Mouse (Mus musculus) limb, embryonic 12.5 days (tissue): ENCODE data around the gene Cux2. TPM values are rescaled to one million over a fixed set of nuclear protein-coding genes. Genes with fewer than 3 reads are reported as not detected.

Experiments
- ATAC-seq: fragments of 200-750 bp; cut with Nextera tagmentation; 2 replicates; pipeline ENCODE4 v1.8.0; 2017; ENCODE audit warnings: low read depth, moderate TSS enrichment; ENCODE audit not compliant: insufficient number of reproducible peaks, insufficient read depth, low FRiP score, low TSS enrichment
- H3K27ac ChIP-seq: fragments of 300-500 bp; sonication (generic); 2 replicates; pipeline ENCODE4 v1.5.1; 2016; ENCODE audit warnings: mild to moderate bottlenecking, moderate library complexity
- H3K27me3 ChIP-seq: fragments of 300-500 bp; sonication (generic); 2 replicates; pipeline ENCODE4 v1.6.1; 2016; ENCODE audit warnings: mild to moderate bottlenecking, moderate library complexity
- H3K36me3 ChIP-seq: fragments of 300-500 bp; sonication (generic); 2 replicates; pipeline ENCODE4 v1.6.1; 2016; ENCODE audit warnings: mild to moderate bottlenecking, moderate library complexity
- H3K4me1 ChIP-seq: fragments of 300-500 bp; sonication (generic); replicated peaks from 2 replicates; pipeline ENCODE4 v1.6.1; 2016
- H3K4me2 ChIP-seq: fragments of 300-500 bp; sonication (generic); 2 replicates; pipeline ENCODE4 v1.6.1; 2016; ENCODE audit warnings: mild to moderate bottlenecking, moderate library complexity
- H3K4me3 ChIP-seq: fragments of 300-500 bp; sonication (generic); replicated peaks from 2 replicates; pipeline ENCODE4 v1.5.1; 2016; ENCODE audit warnings: mild to moderate bottlenecking
- H3K9ac ChIP-seq: fragments of 300-500 bp; sonication (generic); replicated peaks from 2 replicates; pipeline ENCODE4 v1.6.1; 2016; ENCODE audit warnings: mild to moderate bottlenecking, moderate library complexity
- H3K9me3 ChIP-seq: fragments of 300-500 bp; sonication (generic); 2 replicates; pipeline ENCODE4 v1.6.1; 2016; ENCODE audit warnings: mild to moderate bottlenecking, moderate library complexity
- WGBS: fragments of 180-500 bp; shearing (Covaris S2); methylation state at CpG from one replicate; pipeline ENCODE4 v1.1.7; 2016; 5-methylcytosine and 5-hydroxymethylcytosine counted together
- polyA plus RNA-seq: library from polyadenylated mRNA; unstranded; fragments of >200 nt; fragmentation: Nextera tagmentation; extraction: Ambion mirVana; gene quantifications from 2 replicates; pipeline ENCODE4 v1.2.1, GENCODE M21; 2016

Gene Cux2
- polyA plus RNA-seq, 1 experiment from 2014 or later: 5.0 TPM

DNA sequence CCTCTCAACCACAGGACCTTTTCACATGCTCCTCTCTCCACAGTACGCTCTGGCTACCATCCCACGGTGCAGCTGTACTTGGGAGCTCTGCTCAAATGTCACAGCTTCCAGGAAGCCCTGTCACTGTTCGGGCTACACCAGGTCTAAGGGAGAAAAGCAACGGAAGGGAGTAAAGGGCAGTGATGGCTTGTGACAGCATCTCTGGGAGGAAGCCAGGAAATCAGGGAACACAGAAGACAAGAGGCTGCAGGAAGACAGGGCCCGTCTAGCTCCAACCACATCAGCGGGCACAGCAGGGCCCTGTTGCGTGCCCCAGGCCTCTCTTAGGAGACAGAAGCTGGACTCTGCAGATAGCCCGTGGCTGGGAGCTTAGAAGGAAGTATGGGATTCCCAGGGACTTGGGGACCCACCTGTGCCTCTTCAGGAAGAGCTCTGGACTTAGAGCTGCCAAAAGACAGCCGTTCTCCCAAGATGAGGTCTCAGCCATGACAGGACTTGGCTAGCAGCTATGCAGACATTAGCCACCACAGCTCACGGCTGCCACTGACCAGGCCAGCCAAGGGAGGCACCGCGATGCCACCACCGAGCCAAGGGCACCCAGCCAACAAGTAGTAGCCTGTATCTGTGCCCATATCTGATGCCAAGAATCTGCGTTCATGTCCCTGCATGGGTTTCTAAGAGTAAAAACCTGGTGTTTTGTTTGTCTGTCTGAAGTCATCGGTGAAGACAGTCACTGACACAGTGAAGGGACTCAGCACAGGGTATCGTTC lies 105.7 kb downstream of the Cux2 start:
- no peak overlapping the region for H3K4me3 ChIP-seq
- no peaks in the 10 kb centered on the region for H3K36me3 ChIP-seq
- no peak overlapping the region for H3K27ac ChIP-seq
- H3K27me3 ChIP-seq: peaks cover 8% of the 10 kb centered on the region
- no peaks in the 10 kb centered on the region for H3K9me3 ChIP-seq
- H3K4me1 ChIP-seq: peaks cover 38% of the 10 kb centered on the region
- H3K4me2 ChIP-seq: no peak overlapping the region
- no peak overlapping the region for H3K9ac ChIP-seq
- no peak for ATAC-seq
- WGBS: 92% methylated on average over 16 of the region's 16 CpGs

DNA sequence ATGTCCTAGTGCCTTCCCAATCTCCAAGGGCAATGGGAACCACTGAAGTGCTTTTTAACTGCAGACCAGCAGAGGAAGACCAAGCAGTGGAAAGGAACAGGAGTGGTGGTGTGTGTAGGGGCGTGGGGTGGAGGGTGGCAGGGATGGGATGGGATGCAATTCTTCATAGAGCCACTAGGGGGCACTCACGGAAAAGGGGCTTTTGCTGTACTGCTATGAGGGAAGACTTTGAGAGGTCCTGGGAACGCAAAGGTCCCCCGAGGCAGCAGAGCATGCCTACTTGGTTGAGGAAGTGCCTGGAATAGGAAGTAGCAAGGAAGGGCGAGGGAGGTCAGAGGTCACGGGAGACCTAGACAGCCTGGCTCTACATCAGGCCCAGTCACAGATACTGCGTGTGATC lies 106.4 kb downstream of the Cux2 start:
- no peaks in the 10 kb centered on the region for H3K9me3 ChIP-seq
- H3K9ac ChIP-seq: no peak overlapping the region
- no peak overlapping the region for H3K27ac ChIP-seq
- H3K27me3 ChIP-seq: peaks cover 8% of the 10 kb centered on the region
- H3K4me3 ChIP-seq: no peak overlapping the region
- ATAC-seq: no peak
- WGBS: 57% methylated on average over 7 of the region's 7 CpGs
- H3K36me3 ChIP-seq: no peaks in the 10 kb centered on the region
- H3K4me1 ChIP-seq: peaks cover 38% of the 10 kb centered on the region
- H3K4me2 ChIP-seq: no peak overlapping the region

DNA sequence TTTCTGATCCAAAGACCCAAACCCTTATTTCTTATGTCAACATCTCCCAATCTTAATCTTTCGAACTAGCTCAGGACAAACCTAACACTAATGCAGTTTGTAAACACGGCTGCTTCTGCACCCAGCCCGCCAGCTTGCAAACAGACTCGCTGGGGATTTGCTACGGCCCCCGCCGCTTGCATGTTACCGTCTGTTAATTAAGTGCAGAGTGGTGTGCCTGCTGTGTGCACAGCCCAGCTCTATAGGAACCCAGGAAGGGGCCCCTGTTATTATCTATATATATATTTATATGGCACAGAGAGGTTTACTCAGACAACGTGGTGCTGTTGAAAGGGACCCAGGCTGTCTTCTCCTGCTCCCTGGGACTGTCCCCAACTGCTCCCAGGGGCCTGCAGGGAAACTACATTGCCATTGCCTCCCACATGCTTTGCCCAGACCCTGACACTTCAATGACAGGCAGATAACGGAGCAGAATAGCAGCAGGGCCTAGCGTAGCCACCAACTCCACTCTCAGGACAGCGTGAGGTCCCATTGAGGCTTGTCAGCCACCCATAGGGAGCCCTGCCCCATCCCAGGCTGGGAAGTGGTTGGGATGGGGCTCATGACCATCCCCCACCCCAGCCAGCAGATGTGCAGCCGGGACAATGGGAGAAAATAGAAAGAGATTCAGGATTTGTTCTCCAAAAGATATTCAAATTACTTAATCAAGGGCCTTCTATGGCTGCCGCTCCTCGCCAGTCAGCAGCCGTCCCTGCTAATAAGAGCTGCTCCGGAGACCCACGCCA lies 111.6 kb downstream of the Cux2 start:
- H3K27ac ChIP-seq: no peak overlapping the region
- no peak for ATAC-seq
- H3K9me3 ChIP-seq: no peaks in the 10 kb centered on the region
- no peak overlapping the region for H3K4me2 ChIP-seq
- WGBS: 31% methylated on average over 18 of the region's 18 CpGs
- H3K9ac ChIP-seq: no peak overlapping the region
- H3K4me1 ChIP-seq: peaks cover 62% of the 10 kb centered on the region
- H3K36me3 ChIP-seq: no peaks in the 10 kb centered on the region
- H3K4me3 ChIP-seq: no peak overlapping the region
- H3K27me3 ChIP-seq: peaks cover 8% of the 10 kb centered on the region

DNA sequence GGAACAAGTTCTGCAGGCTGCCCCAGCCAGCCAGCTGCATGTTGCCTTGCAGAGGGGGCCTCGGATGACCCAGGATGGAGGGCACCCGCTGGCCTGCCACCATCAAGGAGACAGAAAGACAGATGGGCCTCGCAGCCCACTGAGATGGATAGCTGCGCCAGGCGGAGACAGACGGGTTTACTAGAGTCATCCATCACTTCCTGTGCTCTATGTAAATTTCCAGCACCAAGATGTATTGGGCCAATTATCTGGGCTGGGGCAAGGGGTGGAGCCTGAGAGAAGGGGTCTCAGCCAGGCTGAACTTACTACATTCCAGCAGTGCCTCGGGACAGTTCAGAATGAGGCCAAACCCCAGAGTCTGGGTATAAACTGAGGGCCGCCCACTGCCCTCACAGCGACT lies 119.6 kb downstream of the Cux2 start:
- no peak overlapping the region; the same call in 1 of the 2 replicates for H3K9ac ChIP-seq
- H3K36me3 ChIP-seq: no peaks in the 10 kb centered on the region
- no peak overlapping the region for H3K4me2 ChIP-seq
- WGBS: 13% methylated on average over 9 of the region's 9 CpGs
- H3K27ac ChIP-seq: no peak overlapping the region
- peaks cover 44% of the 10 kb centered on the region for H3K27me3 ChIP-seq
- no peaks in the 10 kb centered on the region for H3K9me3 ChIP-seq
- H3K4me3 ChIP-seq: no peak overlapping the region
- peaks cover 48% of the 10 kb centered on the region for H3K4me1 ChIP-seq
- ATAC-seq: no peak

DNA sequence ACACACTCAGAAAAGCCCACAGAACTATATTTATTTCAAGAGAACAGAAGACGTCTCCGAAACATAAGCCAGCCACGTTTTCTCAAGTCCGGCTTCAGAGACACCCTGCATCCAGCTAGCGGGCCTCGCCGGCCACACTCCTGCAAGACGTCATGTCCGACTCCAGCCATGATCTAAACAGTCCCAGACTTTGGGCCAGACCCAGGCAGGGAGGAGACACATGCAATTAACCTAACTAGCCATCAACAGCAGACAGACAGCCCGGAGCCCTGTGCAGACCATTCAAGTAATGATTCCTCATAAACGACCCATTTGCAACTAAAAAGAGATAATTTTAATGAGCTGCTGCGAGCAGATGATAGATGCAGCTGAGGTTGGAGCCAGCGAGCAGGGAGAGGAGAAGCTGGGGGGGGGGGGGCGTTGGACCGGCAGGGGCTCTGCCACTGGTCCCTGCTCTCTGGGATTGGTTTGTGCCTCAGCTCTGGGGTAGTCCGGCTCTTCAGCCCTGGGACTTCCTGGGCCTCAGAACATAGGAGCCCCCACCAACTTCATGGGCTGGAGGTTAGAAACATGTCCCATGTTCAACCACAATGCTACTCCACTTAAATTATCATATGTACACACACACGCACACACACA lies 121.4 kb downstream of the Cux2 start:
- WGBS: 18% methylated on average over 16 of the region's 17 CpGs
- H3K27me3 ChIP-seq: peaks cover 62% of the 10 kb centered on the region
- no peak for ATAC-seq

DNA sequence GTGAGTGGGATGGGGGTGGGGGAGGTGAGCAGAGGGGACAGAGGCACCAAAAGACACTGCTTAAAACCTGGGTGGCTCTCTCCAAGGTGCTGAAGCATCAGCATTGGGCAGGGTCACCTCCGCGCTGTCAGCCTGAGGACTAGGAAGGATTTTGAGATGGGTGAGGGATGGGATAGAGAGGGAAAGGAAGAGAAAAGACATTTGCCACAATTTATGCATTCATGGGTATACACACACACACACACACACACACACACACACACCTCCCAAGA lies 123.4 kb downstream of the Cux2 start:
- 0% methylated on average over 2 of the region's 2 CpGs for WGBS
- Histone ChIP-seq H3K27me3 (peaks cover 77% of the 10 kb centered on the region), H3K4me3 (no peak overlapping the region), H3K4me1 (peaks cover 31% of the 10 kb centered on the region), H3K9me3 (no peaks in the 10 kb centered on the region), H3K4me2 (no peak overlapping the region), H3K9ac (no peak overlapping the region), H3K27ac (no peak overlapping the region), H3K36me3 (no peaks in the 10 kb centered on the region)
- no peak for ATAC-seq

More for the DNA sequence above, 121.4 kb downstream of the Cux2 start:
- Histone ChIP-seq H3K9ac (no peak overlapping the region), H3K4me3 (no peak overlapping the region), H3K4me2 (no peak overlapping the region), H3K27ac (no peak overlapping the region), H3K9me3 (no peaks in the 10 kb centered on the region), H3K4me1 (peaks cover 42% of the 10 kb centered on the region), H3K36me3 (no peaks in the 10 kb centered on the region)

DNA sequence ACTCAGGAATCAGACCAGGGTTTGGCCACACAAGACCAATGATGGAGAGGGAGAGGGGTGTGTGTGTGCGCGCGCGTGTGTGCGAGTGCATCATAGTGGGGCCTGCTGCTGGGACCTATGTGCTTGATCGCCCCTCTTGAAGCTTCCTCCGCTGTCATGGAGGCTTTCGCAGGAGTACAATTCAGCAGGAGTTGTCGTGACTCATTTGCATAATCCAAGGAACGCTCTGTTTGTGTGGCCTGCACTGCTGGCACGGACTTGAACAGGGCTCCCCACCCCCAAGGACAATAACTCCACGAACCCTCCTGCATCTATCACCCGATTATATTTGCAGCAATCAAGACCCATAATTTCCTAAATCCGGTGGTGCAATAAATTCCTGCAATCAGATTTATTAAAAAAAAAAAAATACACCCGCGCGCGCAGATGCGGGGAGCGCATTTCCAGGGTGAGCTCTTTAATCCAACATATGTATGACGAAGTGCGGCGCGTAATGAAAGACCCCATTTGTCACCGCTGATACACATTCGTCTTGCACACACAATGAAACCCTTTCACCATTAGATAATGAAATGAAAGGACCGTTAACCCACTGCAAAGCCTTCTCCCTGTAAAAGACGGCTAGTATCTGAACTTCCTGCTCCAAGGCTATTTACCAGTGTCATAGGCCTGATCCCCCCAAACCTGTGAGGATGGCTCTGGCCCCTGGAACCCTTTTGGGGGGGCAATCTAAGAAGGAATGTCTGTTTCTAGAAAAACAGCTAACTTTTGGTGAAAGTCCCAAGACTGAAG lies 124.0 kb downstream of the Cux2 start:
- H3K36me3 ChIP-seq: no peaks in the 10 kb centered on the region
- peaks cover 31% of the 10 kb centered on the region for H3K4me1 ChIP-seq
- no peak overlapping the region for H3K27ac ChIP-seq
- H3K9ac ChIP-seq: no peak overlapping the region
- no peaks in the 10 kb centered on the region for H3K9me3 ChIP-seq
- H3K27me3 ChIP-seq: peaks cover 77% of the 10 kb centered on the region
- WGBS: 38% methylated on average over 28 of the region's 28 CpGs
- no peak overlapping the region for H3K4me2 ChIP-seq
- no peak for ATAC-seq
- no peak overlapping the region for H3K4me3 ChIP-seq

DNA sequence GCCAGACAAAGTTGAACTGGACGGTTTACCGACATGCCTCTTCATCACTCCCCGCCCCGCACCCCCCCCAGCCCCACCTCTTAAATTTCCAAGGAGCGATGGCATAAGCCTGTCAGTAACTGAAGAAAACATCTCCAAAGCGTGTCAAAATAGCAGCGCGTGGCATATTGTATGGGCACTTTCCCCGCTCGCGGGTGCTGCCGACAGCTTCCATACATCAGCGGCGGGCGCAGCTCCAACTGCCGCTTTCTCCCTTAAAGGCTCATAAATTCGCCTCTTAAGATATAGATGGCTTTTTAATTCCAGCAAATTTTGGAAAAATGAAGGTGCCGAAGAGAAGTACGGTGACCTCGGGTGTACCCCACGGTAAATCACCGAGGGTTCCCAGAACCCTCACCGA lies 124.6 kb downstream of the Cux2 start:
- Histone ChIP-seq H3K4me3 (no peak overlapping the region), H3K27ac (no peak overlapping the region), H3K4me2 (no peak overlapping the region), H3K9ac (no peak overlapping the region), H3K27me3 (peaks cover 74% of the 10 kb centered on the region), H3K9me3 (no peaks in the 10 kb centered on the region), H3K36me3 (no peaks in the 10 kb centered on the region), H3K4me1 (peaks cover 29% of the 10 kb centered on the region)
- no peak for ATAC-seq
- WGBS: 27% methylated on average over 23 of the region's 23 CpGs

DNA sequence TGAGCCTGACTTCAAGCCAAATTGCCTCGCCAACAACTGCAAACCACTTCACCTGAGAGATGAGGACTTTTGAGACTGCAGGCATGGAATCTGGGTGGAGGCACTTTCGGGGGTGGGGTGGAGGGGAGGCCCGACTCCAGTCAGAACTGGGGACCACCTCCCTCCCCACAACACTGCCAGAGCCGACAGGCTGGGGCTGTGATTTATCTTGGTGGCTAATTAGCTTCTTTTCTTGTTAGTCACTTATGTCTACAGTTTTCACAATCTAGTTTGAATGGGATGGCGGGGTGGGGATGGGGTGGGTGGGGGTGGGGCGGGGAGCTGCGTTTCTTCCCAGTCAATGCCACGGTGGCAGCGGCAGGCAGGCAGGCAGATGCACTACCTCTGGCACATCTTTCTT lies 125.5 kb downstream of the Cux2 start:
- Histone ChIP-seq H3K9me3 (no peaks in the 10 kb centered on the region), H3K4me1 (peaks cover 25% of the 10 kb centered on the region), H3K27ac (no peak overlapping the region), H3K9ac (no peak overlapping the region), H3K27me3 (peaks cover 74% of the 10 kb centered on the region), H3K4me3 (no peak overlapping the region), H3K4me2 (no peak overlapping the region), H3K36me3 (no peaks in the 10 kb centered on the region)
- 11% methylated on average over 9 of the region's 9 CpGs for WGBS
- ATAC-seq: no peak

DNA sequence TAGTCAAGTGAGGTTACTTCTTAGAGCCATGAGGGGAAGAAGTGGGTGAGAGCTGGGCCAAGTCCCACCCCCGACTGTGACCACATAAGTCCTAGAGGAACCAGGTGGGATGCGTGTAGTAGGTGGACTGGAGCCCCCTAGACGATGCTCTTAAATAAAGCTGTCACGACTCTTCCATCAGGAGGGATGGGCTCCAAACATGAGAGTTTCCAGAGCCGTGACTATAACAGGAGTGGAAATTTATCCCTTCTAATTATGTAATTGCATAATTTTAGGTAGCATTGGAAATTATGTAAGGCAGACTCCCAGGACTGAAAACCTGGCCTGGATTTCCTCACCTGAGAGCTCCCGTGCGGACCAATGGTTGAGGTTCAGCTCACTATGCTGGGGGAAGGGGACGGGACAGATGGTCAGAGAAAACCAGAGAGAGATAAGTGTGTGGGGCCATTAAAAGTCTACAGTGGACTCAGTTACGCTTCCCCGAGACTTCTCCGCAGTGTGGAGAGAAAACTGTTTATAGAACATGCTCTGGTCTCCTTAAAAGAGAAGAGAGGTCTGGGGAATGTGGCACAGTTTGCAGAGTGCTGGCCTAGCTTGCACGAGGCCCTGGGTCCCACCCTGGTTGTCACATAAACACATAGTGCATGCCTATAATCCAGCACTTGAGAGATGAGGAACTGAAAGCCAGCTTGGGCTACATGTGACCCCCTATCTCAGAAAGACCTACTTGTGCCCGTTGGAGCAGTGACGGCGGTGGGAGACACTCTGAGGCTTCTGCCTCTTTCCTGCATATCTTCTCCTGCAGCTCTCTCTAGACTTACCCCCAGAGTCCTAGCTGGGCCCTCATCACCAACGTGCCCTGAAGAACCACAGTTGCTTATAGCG lies 126.7 kb downstream of the Cux2 start:
- Histone ChIP-seq H3K4me3 (no peak overlapping the region), H3K9ac (no peak overlapping the region), H3K27ac (no peak overlapping the region), H3K27me3 (peaks cover 69% of the 10 kb centered on the region), H3K9me3 (no peaks in the 10 kb centered on the region), H3K4me2 (no peak overlapping the region), H3K4me1 (peaks cover 16% of the 10 kb centered on the region), H3K36me3 (no peaks in the 10 kb centered on the region)
- ATAC-seq: no peak
- 77% methylated on average over 17 of the region's 17 CpGs for WGBS
